Mouse (Mus musculus): ENCODE data around the gene Gnl1.
"Not testable (repeated sequence)": the region's sequence is repeated elsewhere in the genome, so short reads cannot be mapped to it uniquely, and the experiment has no call there.

Gene Gnl1

GRCm38 (mm10) chr17:36025197-36025596 is 45.5 kb downstream of the Gnl1 start:
- peak; percentile 44 for DNase-seq (ENCODE audit: low read depth, low spot score)

- DNase-seq (ENCODE audit: low read depth, low spot score) = no peak
Observed at GRCm38 (mm10) chr17:36025901-36026300, 46.2 kb downstream of the Gnl1 start.

GRCm38 (mm10) chr17:36027663-36028062 is 48.0 kb downstream of the Gnl1 start:
- DNase-seq (ENCODE audit: low read depth, low spot score) = no peak

- no peak for DNase-seq (ENCODE audit: low read depth, low spot score)
Observed at GRCm38 (mm10) chr17:36028879-36029619, 49.4 kb downstream of the Gnl1 start.

GRCm38 (mm10) chr17:36030046-36030702 is 50.5 kb downstream of the Gnl1 start:
- not testable (repeated sequence) for DNase-seq (ENCODE audit: low read depth, low spot score)

GRCm38 (mm10) chr17:36030703-36031582 is 51.3 kb downstream of the Gnl1 start:
- DNase-seq (ENCODE audit: low read depth, low spot score) = not testable (repeated sequence)

GRCm38 (mm10) chr17:36031583-36032331 is 52.1 kb downstream of the Gnl1 start:
- DNase-seq (ENCODE audit: low read depth, low spot score) = peak; percentile 56

GRCm38 (mm10) chr17:36032351-36032875 is 52.8 kb downstream of the Gnl1 start, which contains the start of gene H2-T23:
Gene H2-T23, minus strand, starts transcription at chr17:36032855.
- peak; percentile 67 for DNase-seq (ENCODE audit: low read depth, low spot score)

- not testable (repeated sequence) for DNase-seq (ENCODE audit: low read depth, low spot score)
Observed at GRCm38 (mm10) chr17:36034524-36034923, 54.9 kb downstream of the Gnl1 start.

- DNase-seq (ENCODE audit: low read depth, low spot score) = not testable (repeated sequence)
Observed at GRCm38 (mm10) chr17:36035010-36035638, 55.5 kb downstream of the Gnl1 start.

GRCm38 (mm10) chr17:36036126-36036525 is 56.5 kb downstream of the Gnl1 start:
- not testable (repeated sequence) for DNase-seq (ENCODE audit: low read depth, low spot score)

Measured in R1 (cell line).